In genomic region chr19:21778147-21778917, GRCm38 (mm10) we compare ENCODE assay signal across 1 mouse cellular context.
TF ChIP-seq lines count a peak whose summit lies in the region.

Gene Cemip2, plus strand, starts transcription at chr19:21778342.

TF ChIP-seq in CH12.LX, 34 proteins besides CTCF, POLR2A, EP300 and RAD21 (continued from another document):
- TF ChIP-seq E2F4 (IDR thresholded peaks at IDR 0.05; ENCODE audit: insufficient replicate concordance, low read depth, low read length) (no peak), MXI1 (IDR thresholded peaks at IDR 0.05; ENCODE audit: low read depth, low read length) (peak; percentile 58), RCOR1 (conservative IDR thresholded peaks at IDR 0.05; ENCODE audit: low read depth, low read length) (no peak), JUN (IDR thresholded peaks at IDR 0.05; ENCODE audit: insufficient read depth, low read depth, low read length) (no peak), POLR2AphosphoS2 (IDR thresholded peaks at IDR 0.05; ENCODE audit: low read depth, low read length) (no peak), HCFC1 (IDR thresholded peaks at IDR 0.05; ENCODE audit: low read depth, low read length) (0 out of 2 replicates have a peak, but pooled peaks have one; percentile 13), ELF1 (IDR thresholded peaks at IDR 0.05; ENCODE audit: low read depth, low read length) (peak; percentile 34; the same call in 1 of the 2 replicates), MAFK (IDR thresholded peaks at IDR 0.05; ENCODE audit: insufficient replicate concordance, low read length) (no peak), MAZ (IDR thresholded peaks at IDR 0.05; ENCODE audit: low read depth, low read length) (no peak)
